Mouse (Mus musculus) small intestine, adult 2 months (tissue): Measurements from ENCODE around the gene Obsl1.

Experiments
- CTCF ChIP-seq: fragments of 200-500 bp; IDR thresholded peaks from 2 replicates; pipeline ENCODE4 v1.5.1; 2012; ENCODE audit warnings: low read depth, mild to moderate bottlenecking, control low read depth, inconsistent platforms, low read length, moderate library complexity, mixed read lengths; ENCODE audit not compliant: insufficient replicate concordance, insufficient read length; ENCODE audit errors: extremely low read depth
- POLR2A ChIP-seq: fragments of 200-500 bp; IDR thresholded peaks from 2 replicates; pipeline ENCODE4 v1.6.1; 2012; ENCODE audit warnings: low read depth, mild to moderate bottlenecking, control low read depth, inconsistent platforms, low read length, moderate library complexity

GRCm38 (mm10) chr1:75487040-75487404, 19.2 kb downstream of the Obsl1 start:
- TF ChIP-seq CTCF, result no peak
- TF ChIP-seq POLR2A, result no peak
